Mouse (Mus musculus) kidney, adult 18-20 months (tissue): ENCODE measurements around the gene Caprin2.
A peak's percentile ranks its signal among the peaks of the same experiment; 100 is the strongest.
"Not testable (repeated sequence)": the region's sequence is repeated elsewhere in the genome, so short reads cannot be mapped to it uniquely, and the experiment has no call there.

ENCODE experiments used
- DNase-seq: peaks from one replicate; pipeline ENCODE4 v3.0.0; 2021

Gene Caprin2

GRCm38 (mm10) chr6:148895773-148896506 is at the start of gene Caprin2:
Gene Caprin2, minus strand, starts transcription at chr6:148896237.
- DNase-seq = peak; percentile 91

DNA sequence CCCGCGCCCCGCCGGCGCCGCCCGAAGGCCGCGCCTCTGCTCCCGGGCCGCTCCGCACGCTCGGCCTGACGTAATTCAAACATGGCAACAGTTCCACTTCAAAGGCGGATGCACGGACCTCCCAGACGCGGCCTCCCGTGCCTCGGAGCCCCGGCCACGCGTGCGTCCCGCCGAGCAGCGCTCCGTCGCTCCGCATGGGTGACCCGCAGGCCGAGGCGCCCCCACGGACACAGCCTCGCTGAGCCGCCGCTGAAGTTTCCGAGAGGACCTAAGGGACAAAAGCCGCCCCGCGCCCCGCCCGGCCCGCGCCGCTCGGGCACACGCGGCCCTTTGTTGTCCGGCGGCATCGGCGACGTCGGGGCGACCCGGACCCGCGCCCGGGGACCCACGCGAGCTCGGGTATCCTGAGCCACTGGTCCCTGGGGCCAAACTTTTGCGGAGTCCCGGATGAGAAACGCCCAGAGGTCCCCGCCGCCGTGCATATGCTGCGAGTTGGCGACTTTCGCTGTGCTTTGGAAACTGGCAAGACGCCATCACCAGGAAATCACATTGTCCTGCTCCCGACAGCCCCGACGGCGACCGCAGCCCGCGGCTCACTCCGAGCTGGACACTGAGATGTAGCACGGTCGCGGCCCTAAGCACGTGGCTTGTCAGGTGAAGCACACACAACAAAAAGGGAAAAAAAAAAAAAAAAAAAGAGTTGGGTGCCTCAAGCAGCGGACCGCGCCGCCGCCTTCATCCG is 48.9 kb upstream of the Caprin2 start:
- DNase-seq = peak; percentile 81

GRCm38 (mm10) chr6:148944344-148944766 is 48.3 kb upstream of the Caprin2 start:
- no peak for DNase-seq

- DNase-seq = no peak
Observed at GRCm38 (mm10) chr6:148943695-148944094, 47.7 kb upstream of the Caprin2 start.

GRCm38 (mm10) chr6:148942406-148942805 is 46.4 kb upstream of the Caprin2 start:
- DNase-seq = no peak

DNA sequence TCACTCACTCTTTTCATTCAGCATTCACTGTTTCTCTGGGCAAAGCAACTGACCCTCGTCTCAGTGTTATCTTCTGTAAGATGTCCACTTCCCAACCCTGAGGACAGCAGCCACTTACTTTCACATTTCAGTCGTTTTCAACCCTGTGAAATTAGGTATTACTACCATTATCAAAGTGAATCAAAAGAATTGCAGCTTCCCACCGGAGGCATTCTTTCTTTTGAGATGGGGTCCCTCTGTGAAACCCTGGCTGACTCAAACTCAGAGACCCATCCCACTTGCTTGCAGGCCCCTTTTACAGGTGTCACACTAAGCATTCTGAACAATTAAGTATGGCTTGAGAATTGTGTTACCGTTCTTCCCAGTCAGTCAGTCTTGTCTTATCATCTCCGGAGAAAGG is 45.8 kb upstream of the Caprin2 start:
- DNase-seq = no peak

DNA sequence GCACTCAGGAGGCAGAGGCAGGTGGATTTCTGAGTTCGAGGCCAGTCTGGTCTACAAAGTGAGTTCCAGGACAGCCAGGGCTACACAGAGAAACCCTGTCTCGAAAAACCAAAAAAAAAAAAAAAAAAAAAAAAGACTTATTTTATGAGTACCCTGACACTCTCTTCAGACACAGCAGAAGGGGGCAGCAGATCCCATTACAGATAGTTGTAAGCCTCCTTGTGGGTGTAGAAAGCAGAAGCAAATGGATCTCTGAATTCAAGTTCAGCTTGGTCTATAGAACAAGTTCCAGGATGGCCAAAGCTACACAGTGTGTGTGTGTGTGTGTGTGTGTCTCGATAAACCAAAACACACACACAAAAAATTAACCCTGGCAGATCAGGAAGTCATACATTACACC is 44.3 kb upstream of the Caprin2 start:
- DNase-seq = not testable (repeated sequence)

DNA sequence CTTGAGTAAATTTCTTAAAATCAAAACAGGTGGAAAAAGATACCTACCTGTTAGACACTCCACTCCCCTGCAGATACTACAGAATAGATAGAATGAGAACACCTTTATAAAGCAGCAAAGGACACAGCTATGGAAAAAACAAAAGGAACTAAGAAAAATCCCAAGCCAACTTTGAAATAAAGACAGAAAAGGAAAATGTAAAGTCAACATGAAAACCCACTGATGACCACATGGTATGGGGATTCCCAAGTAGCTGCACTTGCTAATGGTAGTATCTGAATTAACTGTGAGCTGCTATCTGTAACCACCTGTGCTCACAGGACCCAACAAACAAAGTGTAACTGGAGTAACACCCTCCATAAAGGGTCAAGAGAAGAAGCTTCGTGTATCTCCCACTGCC is 41.7 kb upstream of the Caprin2 start:
- no peak for DNase-seq

DNA sequence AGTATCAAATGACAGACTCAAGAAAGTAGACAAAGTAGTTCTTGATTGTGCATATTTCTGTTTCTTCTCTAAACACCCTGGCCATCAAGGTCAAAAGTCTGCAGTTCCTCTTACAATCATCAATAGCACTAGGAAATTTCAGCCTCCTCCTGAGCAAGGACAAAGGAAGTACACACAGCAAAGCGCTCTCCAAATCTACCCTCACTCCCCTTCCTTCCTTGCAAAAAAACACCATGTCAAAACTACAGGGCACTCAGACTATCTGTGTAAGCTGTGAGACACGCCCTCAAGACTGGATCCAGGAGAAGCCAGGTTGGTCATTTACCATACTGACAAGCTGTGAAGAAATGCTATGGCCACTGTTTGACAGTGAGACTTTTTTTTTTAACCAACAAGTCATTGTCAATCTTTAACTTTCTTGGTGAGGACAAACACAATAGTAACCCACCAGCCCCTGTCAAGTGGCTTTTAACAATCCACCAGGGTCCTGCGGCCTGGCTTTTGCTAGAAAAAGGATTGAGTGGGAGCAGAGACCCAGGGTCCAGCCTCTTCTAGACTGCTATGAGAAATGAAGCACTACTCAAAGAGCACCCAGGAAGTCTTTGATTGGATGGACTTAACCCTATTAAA is 39.0 kb upstream of the Caprin2 start:
- no peak for DNase-seq

DNA sequence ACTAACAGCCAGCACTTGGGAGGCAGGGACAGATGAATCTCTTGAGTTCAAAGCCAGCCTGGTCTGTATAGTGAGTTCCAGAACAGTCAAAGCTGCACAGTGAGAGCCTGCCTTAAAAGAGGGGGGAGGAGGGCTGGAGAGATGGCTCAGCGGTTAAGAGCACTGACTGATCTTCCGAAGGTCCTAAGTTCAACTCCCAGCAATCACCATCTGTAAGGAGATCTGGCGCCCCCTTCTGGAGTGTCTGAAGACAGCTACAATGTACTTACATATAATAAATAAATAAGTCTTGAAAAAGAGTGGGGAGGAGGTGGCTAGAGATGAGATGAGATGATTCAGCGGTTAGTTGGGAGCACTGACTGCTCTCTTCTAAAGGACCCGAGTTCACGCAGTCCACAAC is 35.2 kb upstream of the Caprin2 start:
- DNase-seq = no peak

- DNase-seq = no peak
Observed at GRCm38 (mm10) chr6:148918841-148919398, 22.9 kb upstream of the Caprin2 start.

DNA sequence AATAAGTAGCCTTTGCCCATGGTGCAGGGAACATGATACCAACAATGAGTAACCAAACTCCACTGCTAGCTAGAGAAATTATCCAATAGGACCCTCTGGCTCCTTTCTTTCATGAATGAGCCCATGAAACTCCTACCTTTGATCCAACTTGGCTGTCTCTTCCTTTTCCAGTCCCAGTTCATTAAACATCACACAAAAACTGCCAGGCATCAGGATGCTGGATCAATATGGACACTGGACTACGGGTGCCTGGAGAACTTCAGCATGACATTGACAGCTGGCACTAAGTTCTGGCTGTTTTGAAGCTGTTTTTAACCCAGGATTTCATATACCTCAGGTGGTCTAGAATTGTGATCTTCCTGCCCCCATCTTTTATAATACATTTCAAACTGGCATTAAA is 21.6 kb upstream of the Caprin2 start:
- no peak for DNase-seq

DNA sequence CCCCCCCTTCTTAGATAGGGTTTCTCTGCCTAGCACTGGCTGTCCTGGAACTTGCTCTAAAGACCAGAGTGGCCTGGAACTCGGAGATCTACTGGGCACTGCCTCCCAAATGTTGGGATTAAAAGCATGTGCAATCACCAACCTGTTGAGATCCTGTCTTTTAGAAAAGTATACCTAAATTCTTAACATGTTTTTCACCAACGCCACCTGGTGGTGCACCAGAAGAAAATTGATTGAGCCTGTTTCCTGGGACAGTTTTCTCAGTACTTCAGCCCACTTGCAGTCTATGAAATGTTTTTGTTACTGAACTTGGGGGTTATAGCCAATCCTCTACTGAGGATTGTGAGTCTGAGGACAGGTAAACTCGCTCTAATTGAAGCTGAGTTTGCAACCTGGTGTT is 20.8 kb upstream of the Caprin2 start:
- DNase-seq = no peak

GRCm38 (mm10) chr6:148913938-148914337 is 17.9 kb upstream of the Caprin2 start:
- peak; percentile 57 for DNase-seq

DNA sequence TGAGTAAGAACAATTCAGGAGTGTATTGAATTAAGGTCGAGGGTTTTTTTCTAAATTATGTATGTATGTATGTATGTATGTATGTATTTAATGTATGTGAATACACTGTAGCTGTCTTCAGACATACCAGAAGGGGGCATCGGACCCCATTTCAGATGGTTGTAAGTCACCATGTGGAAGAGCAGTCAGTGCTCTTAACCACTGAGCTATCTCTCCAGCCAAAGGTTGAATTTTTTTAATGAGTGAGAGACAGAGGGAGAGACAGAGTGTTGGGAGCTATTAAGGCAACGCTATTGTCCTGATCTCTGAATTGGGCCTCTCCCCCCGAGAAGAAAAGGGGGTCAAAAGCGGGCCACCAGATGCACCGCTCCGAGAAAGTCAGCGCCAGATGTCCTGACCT is 15.9 kb upstream of the Caprin2 start:
- not testable (repeated sequence) for DNase-seq

GRCm38 (mm10) chr6:148906958-148907357 is 10.9 kb upstream of the Caprin2 start:
- no peak for DNase-seq

- DNase-seq = no peak
Observed at GRCm38 (mm10) chr6:148902728-148903127, 6.7 kb upstream of the Caprin2 start.

DNA sequence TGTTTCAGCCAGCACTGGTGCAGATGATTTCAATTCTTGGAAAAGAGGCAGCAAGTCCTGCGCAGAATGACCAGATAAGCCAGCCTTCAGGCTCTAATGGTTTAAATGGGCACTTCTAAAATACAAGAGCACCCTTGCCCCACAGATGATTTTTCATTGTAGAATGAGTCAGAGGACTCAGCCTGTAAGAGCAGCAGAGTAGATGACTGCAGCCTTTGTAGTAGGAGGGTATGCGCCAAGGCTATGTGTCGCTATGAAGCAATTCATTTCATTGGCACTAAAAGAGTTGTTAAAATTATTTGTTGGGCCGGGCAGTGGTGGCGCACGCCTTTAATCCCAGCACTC is 442 bp upstream of the Caprin2 start:
- DNase-seq = no peak

DNA sequence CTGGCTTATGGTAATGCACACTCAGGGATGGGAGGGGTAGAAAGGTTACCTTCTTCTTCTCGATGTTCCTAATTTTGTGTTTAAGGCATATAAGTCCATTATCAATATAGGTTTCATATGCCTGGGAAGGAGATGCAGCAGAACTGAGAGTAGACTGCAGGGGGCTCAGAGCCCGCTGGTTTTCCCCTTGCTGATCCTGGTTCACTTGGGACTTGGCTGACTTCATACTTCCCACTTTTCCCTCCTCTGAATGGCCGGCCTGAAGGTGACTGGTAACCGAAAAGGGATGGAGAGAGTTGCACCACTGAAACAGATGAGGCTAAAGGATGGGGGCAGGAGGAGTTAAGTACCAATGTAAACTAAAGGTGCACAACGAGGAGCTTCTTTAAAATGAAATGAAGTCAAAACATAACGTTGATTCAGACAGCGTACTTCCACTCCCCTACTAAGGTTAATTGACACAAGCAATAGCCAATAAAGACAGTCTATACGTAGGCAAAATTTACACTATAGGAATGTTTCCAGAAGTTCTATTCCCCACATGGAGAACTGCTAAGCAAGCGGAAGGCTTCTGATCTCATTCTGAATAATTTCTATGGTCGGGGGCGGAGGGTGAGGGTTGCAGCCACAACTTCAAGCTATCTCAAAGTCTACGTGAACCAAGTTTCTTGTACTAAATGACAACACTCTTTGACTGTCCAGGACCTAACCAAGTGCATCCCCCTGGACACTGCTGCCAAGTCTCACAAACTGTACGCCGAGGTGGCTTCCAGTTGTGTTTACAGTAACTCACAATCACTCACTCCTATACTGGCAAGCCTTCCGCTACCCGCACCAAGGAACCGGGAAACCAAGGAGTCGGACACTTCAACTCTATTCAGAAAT is 907 bp downstream of the Caprin2 start:
- no peak for DNase-seq

GRCm38 (mm10) chr6:148873911-148874310 is 22.1 kb downstream of the Caprin2 start:
- no peak for DNase-seq

DNA sequence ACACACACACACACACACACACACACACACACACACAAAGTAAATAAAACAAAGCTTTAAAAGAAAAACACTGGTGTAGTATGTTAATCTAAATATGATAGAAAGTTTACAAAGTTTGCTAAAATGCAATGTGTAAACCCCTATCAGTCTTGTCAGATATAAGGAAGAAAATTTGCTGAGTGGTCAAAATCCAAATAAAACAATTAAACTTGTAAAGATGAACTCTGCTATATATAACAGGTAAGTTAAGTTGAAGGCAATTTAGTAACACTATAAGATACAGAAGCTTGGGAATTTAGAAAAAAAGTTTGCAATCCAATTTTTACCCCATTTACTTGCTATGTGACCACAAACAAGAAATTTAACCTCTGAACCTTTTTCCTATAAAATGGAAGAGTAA is 50.4 kb downstream of the Caprin2 start:
- no peak for DNase-seq

DNA sequence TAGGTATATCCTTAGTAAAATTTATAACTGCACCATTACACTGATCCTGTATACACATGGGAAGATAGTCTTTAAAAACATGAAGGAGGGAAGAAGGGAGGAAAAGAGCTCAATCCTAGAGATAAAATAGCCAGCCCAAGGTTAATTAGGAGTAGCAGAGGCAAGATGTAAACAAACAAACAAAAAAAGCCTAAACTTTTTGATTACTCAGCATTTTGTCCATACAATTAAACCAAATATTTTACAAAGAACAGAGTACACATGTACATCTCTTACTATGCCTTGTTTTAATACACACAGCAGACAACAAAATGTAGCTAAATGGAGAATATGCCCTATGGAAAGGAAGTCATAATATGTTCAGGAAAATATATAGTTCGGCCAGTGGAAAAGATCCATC is 54.3 kb downstream of the Caprin2 start:
- DNase-seq = no peak

DNA sequence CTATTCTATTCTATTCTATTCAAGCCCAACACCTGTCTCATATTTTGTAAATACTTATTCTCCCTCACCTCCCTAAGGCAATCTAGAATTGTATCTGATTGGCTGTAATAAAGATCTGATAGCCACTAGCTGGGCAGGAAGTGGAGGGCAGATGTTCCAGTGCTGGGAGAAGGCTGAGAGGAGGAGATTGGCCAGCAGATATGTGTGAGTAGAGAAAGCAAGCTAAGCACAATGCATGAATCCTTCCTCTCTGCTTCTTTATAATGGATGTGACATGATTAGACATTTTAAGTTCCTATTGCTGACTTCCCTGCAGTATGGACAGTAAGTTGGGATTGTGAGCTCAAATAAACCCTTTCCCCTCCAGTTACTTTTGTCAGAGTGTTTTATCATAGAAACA is 57.6 kb downstream of the Caprin2 start:
- DNase-seq = no peak
